8 mouse cellular contexts compared by ENCODE assay signal in the genomic region with DNA sequence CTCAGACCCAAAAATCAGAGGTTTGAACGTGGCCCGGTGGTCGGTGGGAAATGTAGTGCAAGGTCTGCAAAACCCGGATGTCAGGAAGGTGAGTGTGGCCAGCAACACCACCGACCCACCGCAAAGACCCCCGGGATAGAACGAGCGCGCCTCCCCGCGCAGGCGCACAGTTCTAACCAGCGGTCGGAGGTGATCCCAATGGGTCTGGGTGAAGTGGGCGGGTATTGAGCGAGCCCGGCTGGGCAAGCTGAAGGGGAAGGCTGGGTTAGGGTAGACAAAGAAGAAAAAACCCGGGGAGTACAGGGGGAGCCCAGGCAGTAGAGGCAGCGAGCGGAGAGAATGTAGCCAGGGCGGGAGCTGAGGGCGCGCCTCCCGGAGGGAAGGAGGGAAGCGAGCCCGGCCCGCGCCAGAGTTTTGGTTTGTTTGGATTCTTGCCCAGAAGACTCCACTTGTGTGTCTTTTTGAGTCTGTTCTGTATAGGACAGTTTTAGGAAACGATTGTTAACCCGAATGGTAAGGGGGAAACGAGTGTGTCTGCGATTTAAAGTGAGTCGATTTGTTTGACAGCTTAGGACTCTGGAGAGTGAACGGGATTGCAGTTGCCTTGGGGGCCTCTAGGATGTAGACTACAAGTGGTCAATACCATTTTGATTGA. TPM values are rescaled to one million over a fixed set of nuclear protein-coding genes. Genes with fewer than 3 reads are reported as not detected.
DNase-seq lines count a peak whose midpoint lies in the region; ATAC-seq and TF ChIP-seq lines count a peak whose summit lies in the region.

No protein-coding gene starts in this region.

- 2% methylated on average over 35 of the region's 35 CpGs for WGBS in hindbrain, embryonic 10.5 days
- WGBS in lung, embryonic 15.5 days, result 2% methylated on average over 35 of the region's 35 CpGs

- DNase-seq in Patski (ENCODE audit: low read depth, low spot score), result peak; percentile 28
- peak; percentile 66 for DNase-seq in cerebellum, adult 9-11 months
- DNase-seq in frontal cortex, postnatal 10 days (ENCODE audit: low spot score in 2 of 2), result peak; percentile 77 to 83
- peak; percentile 92 for DNase-seq in hindbrain, embryonic 10.5 days (ENCODE audit: low spot score)
- DNase-seq in layer of hippocampus, postnatal 14 days (ENCODE audit: low spot score in 2 of 2), result peak; percentile 79 to 93
- peak; percentile 61 for DNase-seq in retina, adult 2 months (ENCODE audit: low read depth, low spot score)
- DNase-seq in thymus, postnatal 36 days, result peak; percentile 61 to 75

- H3K9me3 ChIP-seq in hindbrain, embryonic 10.5 days, result peaks cover 40% of the 10 kb centered on the region
- H3K9me3 ChIP-seq in lung, embryonic 15.5 days, result no peaks in the 10 kb centered on the region

- peak; percentile 44 for ATAC-seq in Patski
- peak; percentile 93 for ATAC-seq in lung, embryonic 15.5 days (ENCODE audit: borderline replicate concordance, extremely low read depth, low FRiP score, low TSS enrichment)

- in situ Hi-C loops in Patski (cut with MboI; ENCODE audit: low pct_unique_long_range_greater_than_20kb), result no loop called here

- CTCF ChIA-PET in Patski (lab: Charles Lee), result no interaction called here

- peaks cover 67% of the 10 kb centered on the region for H3K36me3 ChIP-seq in hindbrain, embryonic 10.5 days
- H3K36me3 ChIP-seq in lung, embryonic 15.5 days, result peaks cover 14% of the 10 kb centered on the region; the same call in 1 of the 2 replicates

- no peak for TF ChIP-seq CTCF in Patski (IDR thresholded peaks at IDR 0.05)

- H3K4me1 ChIP-seq in hindbrain, embryonic 10.5 days (replicated peaks), result peaks cover 5% of the 10 kb centered on the region
- no peaks in the 10 kb centered on the region for H3K4me1 ChIP-seq in lung, embryonic 15.5 days

- H3K27ac ChIP-seq in hindbrain, embryonic 10.5 days, result peak overlapping the region; percentile 91
- H3K27ac ChIP-seq in lung, embryonic 15.5 days, result peak overlapping the region; percentile 87

- peak overlapping the region; percentile 59 for H3K9ac ChIP-seq in lung, embryonic 15.5 days

- H3K4me2 ChIP-seq in lung, embryonic 15.5 days, result peak overlapping the region; percentile 72

- POLR2A ChIA-PET in Patski (lab: Charles Lee), result no interaction called here

- peak overlapping the region; percentile 68 for H3K4me3 ChIP-seq in hindbrain, embryonic 10.5 days
- H3K4me3 ChIP-seq in lung, embryonic 15.5 days, result peak overlapping the region; percentile 60

- no peaks in the 10 kb centered on the region for H3K27me3 ChIP-seq in Patski
- no peaks in the 10 kb centered on the region for H3K27me3 ChIP-seq in hindbrain, embryonic 10.5 days (ENCODE audit: insufficient read depth, poor library complexity, severe bottlenecking)
- no peaks in the 10 kb centered on the region for H3K27me3 ChIP-seq in lung, embryonic 15.5 days

RNA-seq across cellular contexts. Expression of a gene that starts 21.9 kb away (rescaled TPM):
- 8.7 TPM for polyA plus RNA-seq in Patski (2021)
- 9.8 and 11.2 TPM in 2 replicates for polyA plus RNA-seq in hindbrain, embryonic 10.5 days (2016; fragmentation: Nextera tagmentation; extraction: Ambion mirVana)
- 10 to 100 TPM; 25.3 to 27.6 TPM for total RNA-seq in layer of hippocampus, postnatal 14 days (2021)
- 12.5 and 13.5 TPM in 2 replicates for polyA plus RNA-seq in lung, embryonic 15.5 days (2015; fragmentation: Nextera tagmentation; extraction: Ambion mirVana)

RNA-seq across cellular contexts. Expression of a gene that starts 25.9 kb away (rescaled TPM):
- polyA plus RNA-seq in Patski (2021), result 56.4 TPM
- 10.5 and 17.2 TPM in 2 replicates for polyA plus RNA-seq in hindbrain, embryonic 10.5 days (2016; fragmentation: Nextera tagmentation; extraction: Ambion mirVana)
- 10 to 100 TPM; 48.4 to 52.6 TPM for total RNA-seq in layer of hippocampus, postnatal 14 days (2021)
- polyA plus RNA-seq in lung, embryonic 15.5 days (2015; fragmentation: Nextera tagmentation; extraction: Ambion mirVana), result 16.6 and 18.4 TPM in 2 replicates

RNA-seq across cellular contexts. Expression of a gene that starts 40.3 kb away (rescaled TPM):
- polyA plus RNA-seq in Patski (2021), result 0.89 TPM
- 3.8 and 8.2 TPM in 2 replicates for polyA plus RNA-seq in hindbrain, embryonic 10.5 days (2016; fragmentation: Nextera tagmentation; extraction: Ambion mirVana)
- 1 to 10 TPM; 6.2 to 8.6 TPM for total RNA-seq in layer of hippocampus, postnatal 14 days (2021)
- polyA plus RNA-seq in lung, embryonic 15.5 days (2015; fragmentation: Nextera tagmentation; extraction: Ambion mirVana), result 17.7 and 18.9 TPM in 2 replicates

RNA-seq across cellular contexts. Expression of a gene that starts 49.1 kb away (rescaled TPM):
- 55.7 TPM for polyA plus RNA-seq in Patski (2021)
- polyA plus RNA-seq in hindbrain, embryonic 10.5 days (2016; fragmentation: Nextera tagmentation; extraction: Ambion mirVana), result 93.1 and 122 TPM in 2 replicates
- total RNA-seq in layer of hippocampus, postnatal 14 days (2021), result 10 to 100 TPM; 65.1 to 72.3 TPM
- polyA plus RNA-seq in lung, embryonic 15.5 days (2015; fragmentation: Nextera tagmentation; extraction: Ambion mirVana), result 107 and 113 TPM in 2 replicates

RNA-seq across cellular contexts. Expression of a gene that starts 53.4 kb away (rescaled TPM):
- polyA plus RNA-seq in Patski (2021), result 5.3 TPM
- polyA plus RNA-seq in hindbrain, embryonic 10.5 days (2016; fragmentation: Nextera tagmentation; extraction: Ambion mirVana), result 14.5 and 14.9 TPM in 2 replicates
- 1 to 10 TPM; 6.9 to 8.5 TPM for total RNA-seq in layer of hippocampus, postnatal 14 days (2021)
- polyA plus RNA-seq in lung, embryonic 15.5 days (2015; fragmentation: Nextera tagmentation; extraction: Ambion mirVana), result 8.1 and 8.3 TPM in 2 replicates

Comparison
In these comparisons a context has a peak if more than half of its experiments do, and no peak if none do; other contexts are left out.
1. Peak in every context shown above with its lines: DNase-seq, ATAC-seq, H3K4me3 ChIP-seq and H3K27ac ChIP-seq.
2. DNase-seq: peak in every context shown above with its lines; median percentile 92 in hindbrain, embryonic 10.5 days; 86 in layer of hippocampus, postnatal 14 days; 80 in frontal cortex, postnatal 10 days; 68 in thymus, postnatal 36 days; 66 in cerebellum, adult 9-11 months; 61 in retina, adult 2 months; 28 in Patski.